ENCODE assay signal across 11 mouse cellular contexts in the genomic region with DNA sequence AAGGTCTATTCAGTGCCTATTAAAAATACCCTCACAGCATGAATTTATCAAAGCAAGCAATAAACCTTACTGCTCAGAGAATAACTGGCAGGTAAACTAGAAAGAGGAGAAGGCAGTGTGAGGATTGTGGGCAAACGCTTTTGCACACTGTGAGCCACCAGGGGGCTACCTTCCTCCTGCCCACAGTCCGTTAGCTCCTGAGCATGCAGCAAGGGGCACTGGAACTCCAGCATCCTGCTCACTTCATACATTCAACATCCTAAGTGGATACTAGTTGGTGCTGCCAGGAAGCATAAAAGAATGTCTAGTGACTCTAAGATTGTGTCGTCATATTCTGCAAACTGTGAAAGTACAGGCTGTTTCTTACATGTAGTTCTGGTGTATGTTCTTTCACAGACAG.
DNase-seq lines count a peak whose midpoint lies in the region; ATAC-seq and TF ChIP-seq lines count a peak whose summit lies in the region.
"Had no signal": no experiment of that assay in that cellular context is flagged by ENCODE, and none has a peak within 500 bp of the region (broad histone marks: within the 10 kb centered on the region; RNA-seq: fewer than 3 reads in every experiment).

No protein-coding gene starts in this region.

- no peak for TF ChIP-seq POLR2A in testis, adult 2 months (IDR thresholded peaks at IDR 0.05; ENCODE audit: control insufficient read depth, low read depth, low read length)

- H3K9ac ChIP-seq in intestine, postnatal 0 days (ENCODE audit: low read depth, low read length) = no peak overlapping the region
- H3K9ac ChIP-seq in intestine, embryonic 16.5 days (ENCODE audit: low read depth, low read length) = no peak overlapping the region
- H3K9ac ChIP-seq: limb, embryonic 12.5 days; neural tube, embryonic 13.5 days had no signal

- H3K4me1 ChIP-seq in intestine, postnatal 0 days (replicated peaks; ENCODE audit: control insufficient read depth, insufficient read depth, low read length) = no peaks in the 10 kb centered on the region
- H3K4me1 ChIP-seq in intestine, embryonic 16.5 days (ENCODE audit: control insufficient read depth, insufficient read depth, low read length) = no peaks in the 10 kb centered on the region
- no peaks in the 10 kb centered on the region for H3K4me1 ChIP-seq in testis, adult 2 months (ENCODE audit: control insufficient read depth, insufficient read depth, low read length)
- H3K4me1 ChIP-seq: limb, embryonic 12.5 days had no signal

- H3K27me3 ChIP-seq in intestine, postnatal 0 days (replicated peaks; ENCODE audit: control insufficient read depth, insufficient read depth, low read length) = peaks cover 7% of the 10 kb centered on the region; the same call in 1 of the 2 replicates
- H3K27me3 ChIP-seq in intestine, embryonic 16.5 days (replicated peaks; ENCODE audit: control insufficient read depth, insufficient read depth, low read length) = no peaks in the 10 kb centered on the region
- no peaks in the 10 kb centered on the region for H3K27me3 ChIP-seq in testis, adult 2 months (ENCODE audit: control insufficient read depth, insufficient read depth, low read length)
- H3K27me3 ChIP-seq: limb, embryonic 12.5 days; neural tube, embryonic 13.5 days had no signal

- peak; percentile 63 for TF ChIP-seq CTCF in intestine, postnatal 0 days (IDR thresholded peaks at IDR 0.05; ENCODE audit: low read depth)
- peak; percentile 21; the same call in 1 of the 2 replicates for TF ChIP-seq CTCF in testis, adult 2 months (IDR thresholded peaks at IDR 0.05; ENCODE audit: control insufficient read depth, insufficient read depth, insufficient replicate concordance, low read depth, low read length)

- WGBS in intestine, postnatal 0 days = 74% methylated on average over 3 of the region's 3 CpGs
- 78% methylated on average over 3 of the region's 3 CpGs for WGBS in intestine, embryonic 16.5 days

- no peaks in the 10 kb centered on the region for H3K9me3 ChIP-seq in intestine, postnatal 0 days (ENCODE audit: control insufficient read depth)
- H3K9me3 ChIP-seq in intestine, embryonic 16.5 days (ENCODE audit: control insufficient read depth, low read length) = no peaks in the 10 kb centered on the region
- H3K9me3 ChIP-seq: limb, embryonic 12.5 days; neural tube, embryonic 13.5 days had no signal

- no peak overlapping the region for H3K4me3 ChIP-seq in intestine, postnatal 0 days (ENCODE audit: low read depth, low read length)
- no peak overlapping the region for H3K4me3 ChIP-seq in intestine, embryonic 16.5 days (ENCODE audit: low read length)
- H3K4me3 ChIP-seq in testis, adult 2 months (ENCODE audit: control insufficient read depth, low read depth, low read length) = no peak overlapping the region
- H3K4me3 ChIP-seq: limb, embryonic 12.5 days; neural tube, embryonic 13.5 days had no signal

- no peak for DNase-seq in testis, postnatal 10 days (ENCODE audit: low spot score)
- DNase-seq in forelimb bud, embryonic 11.5 days (ENCODE audit: low read depth, low spot score) = peak; percentile 9
- DNase-seq in thymus, postnatal 36 days = peak; percentile 18 to 32
- no peak for DNase-seq in layer of hippocampus, postnatal 14 days (ENCODE audit: low spot score in 2 of 2)
- DNase-seq in urinary bladder, adult 18-20 months (ENCODE audit: low spot score in 2 of 2) = no peak
- DNase-seq: heart, postnatal 10 days had no signal

- no peak for ATAC-seq in intestine, postnatal 0 days
- ATAC-seq in intestine, embryonic 16.5 days = no peak

- no peaks in the 10 kb centered on the region for H3K36me3 ChIP-seq in intestine, postnatal 0 days (ENCODE audit: control insufficient read depth, insufficient read depth)
- H3K36me3 ChIP-seq in intestine, embryonic 16.5 days (ENCODE audit: control insufficient read depth, insufficient read depth, low read length) = no peaks in the 10 kb centered on the region
- no peaks in the 10 kb centered on the region for H3K36me3 ChIP-seq in testis, adult 2 months (ENCODE audit: control insufficient read depth, insufficient read depth, low read length)
- H3K36me3 ChIP-seq: neural tube, embryonic 13.5 days had no signal

- H3K27ac ChIP-seq in intestine, postnatal 0 days (ENCODE audit: low read depth, low read length) = no peak overlapping the region
- H3K27ac ChIP-seq in intestine, embryonic 16.5 days (ENCODE audit: low read length) = no peak overlapping the region
- H3K27ac ChIP-seq in testis, adult 2 months (ENCODE audit: control insufficient read depth, insufficient read depth, low read depth, low read length) = no peak overlapping the region
- H3K27ac ChIP-seq: limb, embryonic 12.5 days; neural tube, embryonic 13.5 days had no signal

- H3K4me2 ChIP-seq in intestine, postnatal 0 days (replicated peaks; ENCODE audit: low read depth) = no peak overlapping the region
- no peak overlapping the region for H3K4me2 ChIP-seq in intestine, embryonic 16.5 days (ENCODE audit: low read depth, low read length)
- H3K4me2 ChIP-seq: limb, embryonic 12.5 days; neural tube, embryonic 13.5 days had no signal

Comparison
In these comparisons a context has a peak if more than half of its experiments do, and no peak if none do; other contexts are left out.
1. DNase-seq: peak in forelimb bud, embryonic 11.5 days (single experiment) and thymus, postnatal 36 days (2 of 2); none in testis, postnatal 10 days (single experiment), layer of hippocampus, postnatal 14 days (0 of 2) and urinary bladder, adult 18-20 months (0 of 2).